Mouse (Mus musculus): Measurements from ENCODE around the gene Hist1h2bn.
A peak's percentile ranks its signal among the peaks of the same experiment; 100 is the strongest.
"Not testable (repeated sequence)": the region's sequence is repeated elsewhere in the genome, so short reads cannot be mapped to it uniquely, and the experiment has no call there.

Hist1h2bn gene

DNA sequence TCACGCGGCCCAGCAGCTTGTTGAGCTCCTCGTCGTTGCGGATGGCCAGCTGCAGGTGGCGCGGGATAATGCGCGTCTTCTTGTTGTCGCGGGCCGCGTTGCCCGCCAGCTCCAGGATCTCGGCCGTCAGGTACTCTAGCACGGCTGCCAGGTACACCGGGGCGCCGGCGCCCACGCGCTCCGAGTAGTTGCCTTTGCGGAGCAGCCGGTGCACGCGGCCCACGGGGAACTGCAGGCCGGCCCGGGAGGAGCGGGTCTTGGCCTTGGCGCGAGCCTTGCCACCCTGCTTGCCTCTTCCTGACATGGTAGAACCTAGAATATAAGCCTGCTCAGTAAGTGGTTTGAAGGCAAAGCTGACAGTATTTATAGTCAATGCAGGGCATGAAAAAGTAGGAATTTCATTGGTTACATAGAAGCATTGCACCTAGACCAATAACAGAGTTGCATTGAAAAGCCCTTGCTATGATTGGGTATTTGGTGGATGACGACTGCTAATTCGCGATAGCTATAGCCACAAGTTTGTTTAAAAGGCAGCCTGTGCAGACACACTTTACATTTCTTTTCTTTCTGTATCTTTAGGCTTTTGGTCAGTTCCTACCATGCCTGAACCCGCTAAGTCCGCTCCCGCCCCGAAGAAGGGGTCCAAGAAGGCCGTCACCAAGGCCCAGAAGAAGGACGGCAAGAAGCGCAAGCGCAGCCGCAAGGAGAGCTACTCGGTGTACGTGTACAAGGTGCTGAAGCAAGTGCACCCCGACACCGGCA is at the start of gene Hist1h2bn, which contains the start of gene Hist1h2ak:
Gene Hist1h2bn (plus strand): TSS at position 600 of the 762 bp plus-strand sequence.
Gene Hist1h2ak (minus strand): TSS at position 304 of the 762 bp plus-strand sequence.
- DNase-seq (ENCODE audit: low spot score): not testable (repeated sequence)

DNA sequence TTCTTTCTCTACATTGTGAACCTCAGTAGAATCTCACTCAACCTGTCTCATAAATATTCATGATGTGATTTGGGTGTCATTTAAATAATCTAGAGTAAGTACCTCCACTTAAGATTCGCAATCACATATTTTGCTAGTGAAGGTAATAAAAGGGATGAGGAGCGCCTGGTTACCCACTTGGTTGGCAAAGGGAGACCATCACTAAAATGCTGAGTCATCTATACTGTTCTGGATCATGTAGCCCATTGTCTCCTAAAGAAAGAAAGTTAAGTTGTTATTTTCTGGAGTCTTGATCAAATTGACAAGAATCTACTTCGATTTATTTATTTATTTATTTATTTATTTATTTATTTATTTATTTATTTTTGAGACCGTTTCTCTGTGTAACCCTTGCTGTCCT is 47.3 kb upstream of the Hist1h2bn start:
- DNase-seq (ENCODE audit: low spot score): no peak

DNA sequence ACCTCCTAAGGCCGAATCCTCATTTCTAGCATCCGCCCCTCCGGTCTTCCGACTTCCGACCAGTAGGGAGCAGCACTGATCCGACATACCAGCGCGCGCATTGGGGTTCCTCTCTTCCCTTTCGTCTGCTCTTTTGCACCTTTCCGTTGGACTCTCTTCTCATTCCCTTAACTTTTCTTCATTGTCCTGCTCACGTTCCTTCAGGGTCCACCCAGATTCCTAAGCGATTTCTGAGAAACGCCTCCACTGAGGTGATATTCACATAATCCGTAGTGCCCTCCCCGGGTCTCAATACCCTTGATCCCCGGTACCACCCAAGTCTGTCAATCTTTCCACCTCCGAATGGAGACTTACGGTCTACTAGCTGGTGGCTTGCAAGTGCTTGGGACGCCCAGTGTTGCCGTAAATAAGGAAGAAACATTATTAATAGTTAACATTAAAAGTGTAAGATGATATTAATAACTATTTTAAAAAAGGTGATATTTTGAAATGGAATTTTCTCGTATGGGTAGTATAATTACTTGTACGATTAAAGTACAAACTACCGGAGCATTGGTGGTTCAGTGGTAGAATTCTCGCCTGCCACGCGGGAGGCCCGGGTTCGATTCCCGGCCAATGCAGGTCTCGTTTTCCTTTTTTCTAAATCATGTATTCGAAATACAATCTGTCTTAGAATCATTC is 43.8 kb upstream of the Hist1h2bn start:
- peak; percentile 60 for DNase-seq (ENCODE audit: low spot score)

DNA sequence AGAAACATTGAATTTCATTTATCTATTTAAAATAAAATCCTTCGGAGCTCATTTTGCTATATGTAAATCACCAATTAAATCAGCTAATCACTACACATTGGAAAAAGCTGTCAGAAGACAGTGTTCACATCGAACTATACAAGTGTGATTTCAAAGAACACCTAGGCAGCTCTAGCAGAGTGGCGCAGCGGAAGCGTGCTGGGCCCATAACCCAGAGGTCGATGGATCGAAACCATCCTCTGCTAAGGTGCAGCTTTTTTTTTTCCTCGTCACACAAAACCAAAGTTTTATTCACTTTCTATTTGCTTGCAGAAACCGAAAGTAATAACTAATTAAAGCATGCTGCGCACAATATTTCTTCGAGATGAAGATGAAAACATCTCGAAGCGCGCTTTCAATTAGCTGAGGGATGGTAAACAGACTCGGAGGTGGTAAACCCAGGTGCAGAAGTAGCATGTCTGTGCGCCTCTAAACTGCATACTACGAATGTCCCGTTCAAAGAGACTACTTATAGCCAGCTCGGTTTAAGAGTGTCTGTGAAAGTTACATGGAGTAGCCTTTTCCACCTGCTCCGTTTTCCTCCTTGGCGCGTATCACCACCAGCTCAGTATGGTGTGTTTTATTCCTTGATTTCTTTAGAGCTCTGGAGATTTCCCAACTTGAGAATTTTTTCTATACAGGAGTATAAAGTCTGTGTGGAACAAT is 43.0 kb upstream of the Hist1h2bn start:
- no peak for DNase-seq (ENCODE audit: low spot score)

DNA sequence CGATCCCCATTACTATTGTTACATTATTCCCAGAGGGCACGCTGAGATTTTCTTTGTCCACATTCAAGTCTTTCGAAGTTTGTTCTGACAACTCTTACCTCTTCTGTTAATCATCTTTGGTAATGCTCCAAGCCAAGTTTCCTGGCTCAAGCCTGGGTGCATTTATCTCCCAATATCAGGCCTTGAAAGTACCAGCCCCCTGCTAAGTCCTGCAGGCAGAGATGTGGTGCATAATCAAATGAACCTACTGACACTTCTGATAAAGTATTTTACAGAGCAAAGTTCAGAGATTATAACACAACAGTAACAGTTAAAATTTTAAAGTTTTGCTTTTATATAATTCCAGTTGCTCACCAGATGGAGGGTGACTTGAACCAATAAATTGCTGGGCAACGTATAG is 42.2 kb upstream of the Hist1h2bn start:
- DNase-seq (ENCODE audit: low spot score): no peak

DNA sequence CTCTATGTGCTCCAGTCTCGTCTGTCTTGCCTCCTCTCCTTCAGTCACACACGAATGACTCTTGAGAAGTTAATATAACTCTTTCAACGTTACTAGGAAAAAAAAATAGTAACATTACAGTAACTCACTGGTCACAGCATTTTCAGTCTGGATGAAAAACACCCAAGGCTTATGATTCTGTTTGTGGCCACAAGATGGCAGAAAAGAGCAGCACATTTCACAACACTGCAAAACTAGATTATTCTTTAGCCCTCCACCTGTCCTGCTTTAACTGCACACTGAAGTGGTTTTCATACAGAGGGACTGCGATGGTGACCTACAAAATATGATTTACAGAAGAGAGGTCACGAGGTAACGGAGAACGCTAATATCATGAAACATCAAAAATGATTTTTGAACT is 39.2 kb upstream of the Hist1h2bn start:
- DNase-seq (ENCODE audit: low spot score): no peak

DNA sequence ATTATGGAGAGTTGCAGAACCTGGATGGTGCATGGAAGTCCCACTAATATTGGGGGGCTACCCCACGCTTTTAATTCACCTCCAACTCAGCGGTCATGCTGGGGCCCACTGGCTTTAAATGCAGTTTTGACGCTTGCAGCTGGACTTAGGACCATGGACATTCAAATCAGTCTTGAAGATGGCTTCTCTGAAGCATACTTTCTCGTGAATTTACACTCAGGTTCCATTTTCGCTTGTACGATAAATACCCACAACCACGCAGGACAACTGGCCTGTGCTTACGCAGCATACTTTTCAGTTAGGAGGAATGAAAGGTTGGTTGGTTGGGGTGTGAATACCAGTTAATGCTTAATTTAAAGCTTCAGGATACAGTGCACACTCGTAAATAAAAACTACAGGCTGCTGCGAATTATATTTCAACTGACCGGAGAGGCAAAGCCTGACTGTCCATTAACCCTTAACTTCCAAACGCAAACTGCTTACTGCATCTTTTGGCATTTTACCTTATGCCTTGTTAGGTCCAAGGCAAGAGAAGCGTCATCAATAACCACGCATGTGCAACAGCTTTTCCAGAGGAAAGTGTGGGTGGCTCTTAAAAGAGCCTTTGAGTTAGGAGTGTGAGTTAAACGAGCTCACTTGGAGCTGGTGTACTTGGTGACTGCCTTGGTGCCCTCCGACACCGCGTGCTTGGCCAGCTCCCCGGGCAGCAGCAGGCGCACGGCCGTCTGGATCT is 38.6 kb upstream of the Hist1h2bn start:
- no peak for DNase-seq (ENCODE audit: low spot score)

DNA sequence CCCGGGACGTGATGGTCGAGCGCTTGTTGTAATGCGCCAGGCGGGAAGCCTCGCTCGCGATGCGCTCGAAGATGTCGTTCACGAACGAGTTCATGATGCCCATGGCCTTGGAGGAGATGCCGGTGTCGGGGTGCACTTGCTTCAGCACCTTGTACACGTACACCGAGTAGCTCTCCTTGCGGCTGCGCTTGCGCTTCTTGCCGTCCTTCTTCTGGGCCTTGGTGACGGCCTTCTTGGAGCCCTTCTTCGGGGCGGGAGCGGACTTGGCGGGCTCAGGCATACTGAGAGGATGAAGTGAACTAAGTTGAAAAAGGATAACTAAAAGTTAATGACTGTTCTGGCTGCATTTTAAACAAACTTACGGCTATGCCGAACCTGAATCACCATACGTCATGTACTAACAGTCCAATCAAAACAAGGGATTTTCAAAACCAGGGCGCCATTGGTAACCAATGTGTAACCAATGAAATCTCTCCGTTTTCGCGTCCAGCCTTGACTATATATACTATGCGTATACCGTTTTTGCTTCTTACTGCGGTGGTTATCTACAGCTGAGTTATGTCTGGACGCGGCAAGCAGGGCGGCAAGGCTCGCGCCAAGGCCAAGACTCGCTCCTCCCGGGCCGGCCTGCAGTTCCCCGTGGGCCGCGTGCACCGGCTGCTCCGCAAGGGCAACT is 37.9 kb upstream of the Hist1h2bn start, which contains the start of the genes Hist1h2bl and Hist1h2ai:
Gene Hist1h2bl (minus strand): TSS at position 280 of the 676 bp plus-strand sequence.
Gene Hist1h2ai (plus strand): TSS at position 559 of the 676 bp plus-strand sequence.
- DNase-seq (ENCODE audit: low spot score): not testable (repeated sequence)

DNA sequence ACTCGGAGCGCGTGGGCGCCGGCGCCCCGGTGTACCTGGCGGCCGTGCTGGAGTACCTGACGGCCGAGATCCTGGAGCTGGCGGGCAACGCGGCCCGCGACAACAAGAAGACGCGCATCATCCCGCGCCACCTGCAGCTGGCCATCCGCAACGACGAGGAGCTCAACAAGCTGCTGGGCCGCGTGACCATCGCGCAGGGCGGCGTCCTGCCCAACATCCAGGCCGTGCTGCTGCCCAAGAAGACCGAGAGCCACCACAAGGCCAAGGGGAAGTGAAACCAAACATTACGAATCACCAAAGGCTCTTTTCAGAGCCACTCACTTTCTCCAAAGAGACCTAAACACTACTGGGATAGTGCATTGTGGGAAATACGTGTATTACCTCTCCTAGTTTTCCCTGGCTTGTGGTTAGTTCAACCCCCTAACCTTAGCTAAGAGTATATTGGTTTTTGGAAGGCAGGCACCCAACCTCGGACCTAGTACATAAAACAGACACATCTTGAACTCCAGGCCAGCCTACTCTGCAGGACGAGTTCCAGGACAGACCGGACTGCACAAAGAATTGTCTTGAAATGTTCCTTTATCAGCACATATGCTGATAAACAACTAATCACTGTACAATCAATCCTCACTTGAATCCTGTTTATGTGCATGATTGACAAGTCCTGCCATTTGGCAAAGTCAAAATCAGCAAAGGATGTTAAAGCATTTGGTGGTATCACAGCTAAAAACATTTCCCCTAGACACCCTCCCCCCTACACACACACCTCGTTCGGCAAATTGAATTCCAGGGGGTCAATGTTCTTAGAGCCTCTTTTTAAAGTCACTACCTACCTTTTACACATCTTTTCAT is 37.2 kb upstream of the Hist1h2bn start:
- not testable (repeated sequence) for DNase-seq (ENCODE audit: low spot score)

DNA sequence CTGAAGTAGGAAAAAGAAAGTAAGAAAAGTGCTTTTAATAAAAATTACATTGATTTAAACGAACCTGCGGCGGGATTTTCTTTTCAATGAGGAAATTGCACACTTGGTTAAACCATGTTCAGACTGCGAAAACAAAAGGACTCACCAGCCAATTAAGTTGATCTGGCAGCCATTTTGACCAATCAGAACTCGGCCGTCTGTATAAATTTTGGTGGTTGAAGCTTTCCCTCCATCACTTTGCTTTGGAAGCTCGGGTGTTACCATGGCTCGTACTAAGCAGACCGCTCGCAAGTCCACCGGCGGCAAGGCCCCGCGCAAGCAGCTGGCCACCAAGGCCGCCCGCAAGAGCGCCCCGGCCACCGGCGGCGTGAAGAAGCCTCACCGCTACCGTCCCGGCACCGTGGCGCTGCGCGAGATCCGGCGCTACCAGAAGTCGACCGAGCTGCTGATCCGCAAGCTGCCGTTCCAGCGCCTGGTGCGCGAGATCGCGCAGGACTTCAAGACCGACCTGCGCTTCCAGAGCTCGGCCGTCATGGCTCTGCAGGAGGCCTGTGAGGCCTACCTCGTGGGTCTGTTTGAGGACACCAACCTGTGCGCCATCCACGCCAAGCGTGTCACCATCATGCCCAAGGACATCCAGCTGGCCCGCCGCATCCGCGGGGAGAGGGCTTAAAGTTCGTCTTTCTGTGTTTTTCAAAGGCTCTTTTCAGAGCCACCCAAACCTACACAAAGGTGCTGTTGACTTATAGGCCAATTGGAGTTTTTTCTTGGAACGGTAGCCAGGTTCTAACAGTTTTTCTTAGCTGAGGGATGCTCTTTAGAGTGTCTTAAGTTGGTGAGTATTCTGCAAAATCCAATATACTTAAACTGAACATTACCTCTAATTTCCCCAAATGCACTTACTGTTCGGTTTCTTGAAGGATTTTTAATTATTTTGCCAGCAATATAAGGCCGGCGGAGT is 36.2 kb upstream of the Hist1h2bn start, which contains the start of gene Hist1h3h:
Gene Hist1h3h (plus strand): TSS at position 263 of the 961 bp plus-strand sequence.
- not testable (repeated sequence) for DNase-seq (ENCODE audit: low spot score)

DNA sequence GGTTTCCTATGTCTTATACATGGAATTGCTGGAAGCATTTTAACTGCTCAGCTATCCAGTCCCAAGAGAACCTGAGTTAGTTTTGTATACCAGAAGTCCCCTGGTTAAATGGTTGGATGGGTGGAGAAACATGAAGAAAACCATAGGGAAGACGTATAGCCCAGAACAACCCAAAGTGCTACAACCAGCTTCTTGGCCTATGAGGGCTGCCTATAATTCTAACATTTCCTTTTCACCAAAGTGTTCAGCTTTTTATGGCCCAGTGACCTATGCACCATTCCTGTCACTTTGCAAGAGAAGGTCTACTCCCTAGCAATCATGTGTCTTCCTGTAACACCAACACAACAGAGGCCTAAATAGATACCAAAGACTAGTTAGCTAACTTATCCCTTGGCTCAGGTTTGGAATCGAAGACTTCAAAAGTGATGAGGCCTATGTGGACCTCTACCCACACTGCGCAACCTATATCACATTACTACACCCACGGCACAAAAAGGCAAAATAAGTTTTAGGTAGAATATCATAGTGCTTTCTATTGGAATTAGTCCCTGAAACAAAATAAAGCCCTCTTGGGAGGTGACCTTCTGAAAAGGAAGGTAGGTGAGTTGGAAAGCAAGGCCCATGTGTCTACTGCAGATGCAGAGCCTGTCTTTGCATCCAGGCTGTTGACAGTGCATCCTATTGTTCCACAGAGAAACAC is 35.4 kb upstream of the Hist1h2bn start:
- DNase-seq (ENCODE audit: low spot score): no peak

DNA sequence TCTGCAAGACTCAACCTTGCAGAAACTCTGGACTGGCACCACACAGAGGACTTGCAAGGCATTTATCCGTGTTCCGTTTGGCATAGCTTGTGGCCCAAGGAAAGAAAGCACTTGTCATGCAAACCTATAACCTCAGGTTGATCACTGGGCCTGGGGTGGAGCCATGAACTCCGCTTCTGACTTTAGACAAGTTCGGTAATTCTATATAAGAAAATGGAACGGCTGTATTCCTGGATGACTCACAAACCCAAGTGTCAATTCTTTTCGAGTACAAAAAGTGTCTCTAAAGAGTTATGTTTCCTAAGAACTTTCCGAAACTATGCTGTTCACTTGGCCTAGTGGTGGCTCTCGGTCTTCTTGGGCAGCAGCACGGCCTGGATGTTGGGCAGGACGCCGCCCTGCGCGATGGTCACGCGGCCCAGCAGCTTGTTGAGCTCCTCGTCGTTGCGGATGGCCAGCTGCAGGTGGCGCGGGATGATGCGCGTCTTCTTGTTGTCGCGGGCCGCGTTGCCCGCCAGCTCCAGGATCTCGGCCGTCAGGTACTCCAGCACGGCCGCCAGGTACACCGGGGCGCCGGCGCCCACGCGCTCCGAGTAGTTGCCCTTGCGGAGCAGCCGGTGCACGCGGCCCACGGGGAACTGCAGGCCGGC is 32.7 kb upstream of the Hist1h2bn start:
- not testable (repeated sequence) for DNase-seq (ENCODE audit: low spot score)

DNA sequence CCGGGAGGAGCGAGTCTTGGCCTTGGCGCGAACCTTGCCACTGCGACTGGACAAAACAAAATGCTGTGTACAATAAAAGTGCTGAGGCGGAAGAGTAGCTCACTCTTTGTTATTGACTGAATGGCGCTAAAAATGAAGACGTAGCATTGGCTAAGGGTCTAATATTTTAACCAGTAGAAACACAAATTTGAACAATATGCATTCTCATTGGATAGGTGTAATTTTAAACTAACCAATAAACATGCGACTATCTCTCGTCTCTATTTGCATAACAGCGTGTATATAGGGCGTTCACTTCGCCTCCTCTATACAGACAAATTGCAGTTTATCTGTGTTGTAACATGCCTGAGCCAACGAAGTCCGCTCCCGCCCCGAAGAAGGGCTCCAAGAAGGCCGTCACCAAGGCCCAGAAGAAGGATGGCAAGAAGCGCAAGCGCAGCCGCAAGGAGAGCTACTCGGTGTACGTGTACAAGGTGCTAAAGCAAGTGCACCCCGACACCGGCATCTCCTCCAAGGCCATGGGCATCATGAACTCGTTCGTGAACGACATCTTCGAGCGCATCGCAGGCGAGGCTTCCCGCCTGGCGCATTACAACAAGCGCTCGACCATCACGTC is 32.1 kb upstream of the Hist1h2bn start, which contains the start of gene Hist1h2bm:
Gene Hist1h2bm (plus strand): TSS at position 288 of the 616 bp plus-strand sequence.
- not testable (repeated sequence) for DNase-seq (ENCODE audit: low spot score)

DNA sequence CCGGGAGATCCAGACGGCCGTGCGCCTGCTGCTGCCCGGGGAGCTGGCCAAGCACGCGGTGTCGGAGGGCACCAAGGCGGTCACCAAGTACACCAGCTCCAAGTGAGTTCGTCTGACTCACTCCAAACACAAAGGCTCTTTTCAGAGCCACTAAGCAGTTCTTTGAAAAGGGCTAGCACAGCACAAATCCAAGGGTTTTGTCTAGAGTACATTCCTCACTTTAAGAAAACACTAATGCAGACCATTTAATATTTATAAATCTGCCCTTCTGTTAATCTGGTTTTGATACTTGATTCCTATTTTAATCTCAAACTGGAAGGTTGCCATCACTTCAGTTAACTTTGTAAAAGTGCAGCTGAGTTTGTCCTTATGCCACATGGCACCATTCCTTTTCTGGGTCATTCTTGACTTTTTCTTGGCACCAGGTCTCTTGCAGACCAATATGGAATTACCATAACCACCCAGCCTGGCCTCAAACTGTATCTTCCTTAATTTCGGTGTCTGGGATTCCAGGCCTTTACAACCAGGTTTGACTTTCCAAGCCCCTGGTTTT is 31.5 kb upstream of the Hist1h2bn start:
- DNase-seq (ENCODE audit: low spot score): no peak

DNA sequence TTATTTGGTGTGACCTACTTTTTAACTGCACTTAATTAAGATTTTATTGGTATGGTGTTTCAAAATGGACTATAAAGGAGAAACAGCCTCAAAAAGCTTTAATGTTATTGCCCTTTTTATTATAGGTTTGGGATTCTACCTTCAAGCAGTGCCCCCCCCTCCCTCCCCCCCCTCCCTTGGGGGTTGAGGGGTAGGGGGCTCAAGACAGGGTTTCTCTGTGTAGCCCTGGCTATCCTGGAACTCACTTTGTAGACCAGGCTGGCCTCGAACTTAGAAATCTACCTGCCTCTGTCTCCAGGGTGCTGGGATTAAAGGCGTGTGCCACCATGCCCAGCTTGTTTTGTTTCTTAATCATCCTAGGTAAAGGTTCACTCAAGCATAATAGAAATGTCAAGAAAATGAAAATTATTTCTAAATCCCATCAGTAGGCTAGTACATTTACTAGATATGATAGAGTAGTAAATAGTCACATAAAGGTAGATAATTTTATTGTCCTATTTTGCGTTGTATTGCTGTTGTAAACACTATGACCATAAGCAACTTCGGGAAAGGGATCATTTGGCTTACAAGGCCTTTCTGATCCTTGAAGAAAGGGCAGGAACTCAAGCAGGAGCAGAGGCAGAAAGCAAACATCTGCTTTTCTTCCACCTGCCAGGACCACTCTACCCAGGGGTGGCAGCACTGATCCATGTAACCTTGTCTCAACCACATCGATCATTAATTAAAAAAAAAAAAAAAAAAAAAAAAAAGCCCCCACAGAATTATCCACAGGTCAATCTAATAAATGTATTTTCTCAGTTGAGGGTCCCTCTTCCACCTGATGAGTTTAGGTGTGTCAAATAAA is 30.7 kb upstream of the Hist1h2bn start:
- no peak for DNase-seq (ENCODE audit: low spot score)

All from urinary bladder, postnatal 10 days (tissue).